Comparison of ENCODE assay signal across 12 mouse cellular contexts in the genomic region with DNA sequence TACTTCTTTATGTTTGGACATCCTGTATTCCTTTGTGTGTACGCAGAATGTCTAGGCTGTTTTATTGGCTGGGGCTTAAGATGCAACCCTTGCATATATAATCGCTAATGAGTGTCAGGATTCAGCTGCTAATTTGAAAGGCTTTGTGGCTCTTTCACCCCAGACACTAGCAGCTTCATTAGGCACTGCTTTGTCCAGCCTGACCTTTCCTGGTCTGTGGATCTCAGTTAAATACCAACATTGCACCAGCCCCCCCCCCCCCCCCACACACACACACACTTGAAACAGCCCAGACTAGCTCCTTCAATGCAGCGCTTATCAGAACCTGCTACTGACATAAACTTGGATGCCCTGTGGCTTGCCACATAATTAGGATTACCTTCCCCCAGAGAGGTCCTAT.
A peak's percentile ranks its signal among the peaks of the same experiment; 100 is the strongest.
DNase-seq lines count a peak whose midpoint lies in the region; ATAC-seq lines count a peak whose summit lies in the region.
"Had no signal": no experiment of that assay in that cellular context is flagged by ENCODE, and none has a peak within 500 bp of the region (broad histone marks: within the 10 kb centered on the region; RNA-seq: fewer than 3 reads in every experiment).

No protein-coding gene starts in this region.

- peak overlapping the region; percentile 31; the same call in 1 of the 2 replicates for H3K4me2 ChIP-seq in heart, embryonic 13.5 days
- peak overlapping the region; percentile 30 for H3K4me2 ChIP-seq in hindbrain, embryonic 15.5 days
- peak overlapping the region; percentile 36 for H3K4me2 ChIP-seq in neural tube, embryonic 13.5 days
- H3K4me2 ChIP-seq: intestine, embryonic 15.5 days had no signal

- H3K4me1 ChIP-seq in heart, embryonic 13.5 days: peaks cover 50% of the 10 kb centered on the region
- H3K4me1 ChIP-seq in forebrain, embryonic 10.5 days: peaks cover 54% of the 10 kb centered on the region
- H3K4me1 ChIP-seq in hindbrain, embryonic 15.5 days (replicated peaks): peaks cover 29% of the 10 kb centered on the region
- peaks cover 39% of the 10 kb centered on the region for H3K4me1 ChIP-seq in neural tube, embryonic 13.5 days (replicated peaks)
- H3K4me1 ChIP-seq: intestine, embryonic 15.5 days had no signal

- intact Hi-C loops in heart, postnatal 36 days (cut with DNase I): no loop called here

- H3K4me3 ChIP-seq in heart, embryonic 13.5 days: no peak overlapping the region
- peak overlapping the region; percentile 9; the same call in 1 of the 2 replicates for H3K4me3 ChIP-seq in forebrain, embryonic 10.5 days
- no peak overlapping the region for H3K4me3 ChIP-seq in hindbrain, embryonic 15.5 days
- no peak overlapping the region for H3K4me3 ChIP-seq in neural tube, embryonic 13.5 days
- H3K4me3 ChIP-seq: intestine, embryonic 15.5 days had no signal

- 0 out of 2 replicates have a peak, but pooled peaks cover 6% of the 10 kb centered on the region for H3K36me3 ChIP-seq in heart, embryonic 13.5 days
- H3K36me3 ChIP-seq in forebrain, embryonic 10.5 days (replicated peaks): 0 out of 2 replicates have a peak, but pooled peaks cover 3% of the 10 kb centered on the region
- no peaks in the 10 kb centered on the region for H3K36me3 ChIP-seq in hindbrain, embryonic 15.5 days
- no peaks in the 10 kb centered on the region for H3K36me3 ChIP-seq in neural tube, embryonic 13.5 days
- H3K36me3 ChIP-seq: intestine, embryonic 15.5 days had no signal

- DNase-seq in heart, postnatal 36 days: no peak
- peak; percentile 68 for DNase-seq in forebrain, embryonic 10.5 days (ENCODE audit: extremely low spot score, low spot score)
- DNase-seq in kidney, postnatal 4 days: no peak
- DNase-seq in right cerebral cortex, postnatal 4 days: no peak
- no peak for DNase-seq in adrenal gland, adult (ENCODE audit: inconsistent age in 2 of 2, low spot score in 1 of 2)
- DNase-seq: left cerebral cortex, postnatal 4 days; lung, adult 2 months had no signal

- H3K27me3 ChIP-seq in heart, embryonic 13.5 days (replicated peaks): no peaks in the 10 kb centered on the region
- H3K27me3 ChIP-seq in forebrain, embryonic 10.5 days (ENCODE audit: poor library complexity, severe bottlenecking): peaks cover 36% of the 10 kb centered on the region
- no peaks in the 10 kb centered on the region for H3K27me3 ChIP-seq in hindbrain, embryonic 15.5 days
- H3K27me3 ChIP-seq in neural tube, embryonic 13.5 days: no peaks in the 10 kb centered on the region
- H3K27me3 ChIP-seq: intestine, embryonic 15.5 days; Patski had no signal

- H3K27ac ChIP-seq in heart, embryonic 13.5 days (replicated peaks): peak overlapping the region; percentile 58
- peak overlapping the region; percentile 79; the same call in 1 of the 2 replicates for H3K27ac ChIP-seq in forebrain, embryonic 10.5 days
- 0 out of 2 replicates have a peak overlapping the region, but pooled peaks have one; percentile 25 for H3K27ac ChIP-seq in hindbrain, embryonic 15.5 days (replicated peaks)
- peak overlapping the region; percentile 63 for H3K27ac ChIP-seq in neural tube, embryonic 13.5 days (replicated peaks)
- H3K27ac ChIP-seq: intestine, embryonic 15.5 days had no signal

- 48% methylated on average over 3 of the region's 3 CpGs for WGBS in heart, embryonic 13.5 days
- WGBS in forebrain, embryonic 10.5 days: 22% methylated on average over 3 of the region's 3 CpGs
- 15% methylated on average over 3 of the region's 3 CpGs for WGBS in hindbrain, embryonic 15.5 days
- 17% methylated on average over 3 of the region's 3 CpGs for WGBS in neural tube, embryonic 13.5 days

- no peaks in the 10 kb centered on the region for H3K9me3 ChIP-seq in heart, embryonic 13.5 days
- peaks cover 3% of the 10 kb centered on the region; the same call in 1 of the 2 replicates for H3K9me3 ChIP-seq in forebrain, embryonic 10.5 days
- H3K9me3 ChIP-seq in hindbrain, embryonic 15.5 days: no peaks in the 10 kb centered on the region
- no peaks in the 10 kb centered on the region for H3K9me3 ChIP-seq in neural tube, embryonic 13.5 days
- H3K9me3 ChIP-seq: intestine, embryonic 15.5 days had no signal

- 0 out of 2 replicates have a peak overlapping the region, but pooled peaks have one; percentile 2 for H3K9ac ChIP-seq in heart, embryonic 13.5 days
- H3K9ac ChIP-seq in hindbrain, embryonic 15.5 days: no peak overlapping the region
- peak overlapping the region; percentile 27 for H3K9ac ChIP-seq in neural tube, embryonic 13.5 days
- H3K9ac ChIP-seq: intestine, embryonic 15.5 days had no signal

- ATAC-seq in heart, embryonic 13.5 days (ENCODE audit: extremely low read depth, insufficient number of reproducible peaks, low FRiP score, low TSS enrichment): no peak
- ATAC-seq in hindbrain, embryonic 15.5 days (ENCODE audit: low FRiP score, low read depth): peak; percentile 41; the same call in 1 of the 2 replicates
- ATAC-seq in neural tube, embryonic 13.5 days (ENCODE audit: low read depth): peak; percentile 45; the same call in 1 of the 2 replicates
- ATAC-seq: intestine, embryonic 15.5 days; Patski had no signal

Comparison
In these comparisons a context has a peak if more than half of its experiments do, and no peak if none do; other contexts are left out.
1. H3K27ac ChIP-seq: peak in every context shown above with its lines; median percentile 79 in forebrain, embryonic 10.5 days; 63 in neural tube, embryonic 13.5 days; 58 in heart, embryonic 13.5 days; 25 in hindbrain, embryonic 15.5 days.